Mouse (Mus musculus): ENCODE data around the gene Fam78a. TPM values are rescaled to one million over a fixed set of nuclear protein-coding genes. Genes with fewer than 3 reads are reported as not detected.

Fam78a gene
- polyA plus RNA-seq, 1 experiment from 2014 or later, result 26.7 TPM

DNA sequence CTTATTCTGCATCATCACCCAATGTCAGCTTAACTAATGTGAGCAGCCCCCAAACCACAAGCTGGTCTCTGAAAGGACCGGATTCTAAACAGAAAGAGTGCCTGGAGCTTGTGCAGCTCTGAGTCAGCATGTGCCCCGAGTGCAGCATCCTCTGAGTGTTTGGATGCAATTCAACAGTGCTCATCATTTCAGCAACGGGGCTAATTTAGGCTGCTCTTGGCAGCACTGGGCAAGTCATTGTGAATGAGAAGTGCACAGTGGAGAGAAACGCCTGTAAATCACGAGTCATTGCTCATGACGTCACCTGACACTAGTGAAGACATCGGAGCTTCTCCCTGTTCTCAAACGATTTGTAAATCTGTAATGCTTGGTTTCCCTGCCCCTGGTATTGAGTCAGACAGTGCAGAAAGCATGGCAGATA lies 46.0 kb downstream of the Fam78a start:
- 49% methylated on average over 8 of the region's 8 CpGs for WGBS
- Histone ChIP-seq H3K4me3 (no peak overlapping the region), H3K36me3 (peaks cover 53% of the 10 kb centered on the region), H3K9me3 (replicated peaks) (no peaks in the 10 kb centered on the region), H3K9ac (no peak overlapping the region), H3K4me1 (replicated peaks) (peaks cover 5% of the 10 kb centered on the region), H3K27ac (peak overlapping the region; percentile 44), H3K27me3 (no peaks in the 10 kb centered on the region), H3K4me2 (no peak overlapping the region)
- ATAC-seq (replicated peaks; ENCODE audit: insufficient number of reproducible peaks, insufficient read depth, low FRiP score, low read depth), result 0 out of 2 replicates have a peak, but pooled peaks have one; percentile 41

- no peak overlapping the region for H3K4me2 ChIP-seq
- H3K4me3 ChIP-seq, result no peak overlapping the region
- WGBS, result 61% methylated on average over 6 of the region's 6 CpGs
- peaks cover 56% of the 10 kb centered on the region for H3K36me3 ChIP-seq
- H3K27ac ChIP-seq, result peak overlapping the region; percentile 29
- no peak for ATAC-seq (replicated peaks; ENCODE audit: insufficient number of reproducible peaks, insufficient read depth, low FRiP score, low read depth)
- H3K9me3 ChIP-seq (replicated peaks), result no peaks in the 10 kb centered on the region
- no peak overlapping the region for H3K9ac ChIP-seq
- no peaks in the 10 kb centered on the region for H3K27me3 ChIP-seq
- peaks cover 5% of the 10 kb centered on the region for H3K4me1 ChIP-seq (replicated peaks)
Measured at GRCm38 (mm10) chr2:32037279-32037858, 47.3 kb downstream of the Fam78a start.

DNA sequence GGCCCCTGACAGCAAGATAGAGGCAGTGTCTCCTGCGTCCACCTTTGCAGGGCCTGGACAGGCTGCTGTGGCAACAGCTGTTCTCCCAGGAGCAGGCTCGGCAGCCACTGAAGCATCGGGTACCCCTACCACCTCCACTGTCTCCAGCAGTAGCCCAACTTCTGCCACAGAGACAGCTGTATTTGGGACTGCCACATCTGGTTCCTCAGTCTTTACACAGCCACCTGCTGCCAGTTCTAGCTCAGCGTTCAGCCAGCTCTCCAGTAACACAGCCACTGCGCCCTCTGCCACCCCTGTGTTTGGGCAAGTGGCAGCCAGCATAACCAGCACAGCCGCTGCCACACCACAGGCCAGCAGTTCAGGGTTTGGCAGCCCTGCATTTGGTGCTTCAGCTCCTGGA lies 50.5 kb downstream of the Fam78a start:
- Histone ChIP-seq H3K4me2 (no peak overlapping the region), H3K9me3 (replicated peaks) (no peaks in the 10 kb centered on the region), H3K27ac (no peak overlapping the region), H3K4me1 (replicated peaks) (peaks cover 5% of the 10 kb centered on the region), H3K36me3 (peaks cover 52% of the 10 kb centered on the region), H3K9ac (no peak overlapping the region), H3K27me3 (no peaks in the 10 kb centered on the region), H3K4me3 (no peak overlapping the region)
- ATAC-seq (replicated peaks; ENCODE audit: insufficient number of reproducible peaks, insufficient read depth, low FRiP score, low read depth), result no peak
- 92% methylated on average over 6 of the region's 6 CpGs for WGBS

GRCm38 (mm10) chr2:32033436-32033835 lies 51.2 kb downstream of the Fam78a start:
- WGBS, result 84% methylated on average over 6 of the region's 6 CpGs
- no peak for ATAC-seq (replicated peaks; ENCODE audit: insufficient number of reproducible peaks, insufficient read depth, low FRiP score, low read depth)
- Histone ChIP-seq H3K4me3 (no peak overlapping the region), H3K4me1 (replicated peaks) (peaks cover 2% of the 10 kb centered on the region), H3K4me2 (no peak overlapping the region), H3K9me3 (replicated peaks) (no peaks in the 10 kb centered on the region), H3K27me3 (no peaks in the 10 kb centered on the region), H3K36me3 (peaks cover 55% of the 10 kb centered on the region), H3K9ac (no peak overlapping the region), H3K27ac (no peak overlapping the region)

- H3K4me1 ChIP-seq (replicated peaks), result no peaks in the 10 kb centered on the region; the same call in 1 of the 2 replicates
- no peak overlapping the region for H3K9ac ChIP-seq
- no peak for ATAC-seq (replicated peaks; ENCODE audit: insufficient number of reproducible peaks, insufficient read depth, low FRiP score, low read depth)
- no peak overlapping the region for H3K4me2 ChIP-seq
- WGBS, result 60% methylated on average over 3 of the region's 3 CpGs
- no peaks in the 10 kb centered on the region for H3K27me3 ChIP-seq
- H3K36me3 ChIP-seq, result peaks cover 74% of the 10 kb centered on the region
- H3K9me3 ChIP-seq (replicated peaks), result no peaks in the 10 kb centered on the region
- no peak overlapping the region for H3K27ac ChIP-seq
- H3K4me3 ChIP-seq, result no peak overlapping the region
Measured at GRCm38 (mm10) chr2:32029636-32030035, 55.0 kb downstream of the Fam78a start.

DNA sequence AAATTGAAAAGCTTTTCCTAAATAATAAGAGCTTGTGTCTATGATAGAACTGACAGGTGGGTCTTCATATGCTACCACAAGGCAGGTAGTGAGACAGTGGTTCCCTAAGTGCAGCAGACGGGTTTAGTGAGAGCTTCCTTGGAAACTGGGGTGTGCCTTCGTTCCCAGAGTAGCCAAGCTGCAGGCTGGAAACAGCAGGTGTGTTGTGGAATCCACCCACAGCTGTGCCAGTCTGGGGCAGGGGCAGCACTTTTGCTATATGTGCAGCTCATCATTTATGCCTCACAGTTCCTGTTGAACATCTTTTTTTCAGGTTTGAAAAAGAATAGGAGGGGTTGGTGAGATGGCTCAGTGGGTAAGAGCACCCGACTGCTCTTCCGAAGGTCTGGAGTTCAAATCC lies 60.3 kb downstream of the Fam78a start:
- no peak for ATAC-seq (replicated peaks; ENCODE audit: insufficient number of reproducible peaks, insufficient read depth, low FRiP score, low read depth)
- H3K4me1 ChIP-seq (replicated peaks), result no peaks in the 10 kb centered on the region
- no peaks in the 10 kb centered on the region for H3K27me3 ChIP-seq
- no peaks in the 10 kb centered on the region for H3K9me3 ChIP-seq (replicated peaks)
- no peak overlapping the region for H3K4me2 ChIP-seq
- H3K9ac ChIP-seq, result no peak overlapping the region
- peaks cover 74% of the 10 kb centered on the region for H3K36me3 ChIP-seq
- H3K27ac ChIP-seq, result no peak overlapping the region
- 89% methylated on average over 4 of the region's 4 CpGs for WGBS
- no peak overlapping the region for H3K4me3 ChIP-seq

DNA sequence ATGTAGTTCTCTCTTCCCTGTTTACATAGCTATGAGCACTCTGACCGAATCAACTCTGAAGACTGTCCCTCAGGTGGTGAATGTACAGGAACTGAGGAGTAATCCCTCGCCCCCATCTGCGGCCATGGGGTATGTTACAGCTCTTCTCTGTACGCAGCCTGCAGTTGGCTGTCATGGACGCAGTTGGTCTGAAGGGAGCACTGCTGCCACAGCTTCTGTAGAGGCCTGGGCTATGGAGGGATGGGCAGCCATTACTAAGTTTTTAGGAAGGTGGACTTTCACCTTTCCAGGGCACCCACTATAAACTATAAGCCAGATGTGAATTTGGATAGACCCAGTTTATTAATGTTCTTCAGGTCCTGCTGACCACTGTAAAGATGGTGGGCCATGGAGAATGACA lies 64.4 kb downstream of the Fam78a start:
- Histone ChIP-seq H3K4me2 (no peak overlapping the region), H3K36me3 (peaks cover 82% of the 10 kb centered on the region), H3K27me3 (no peaks in the 10 kb centered on the region), H3K4me3 (no peak overlapping the region), H3K9me3 (replicated peaks) (no peaks in the 10 kb centered on the region), H3K9ac (no peak overlapping the region), H3K27ac (no peak overlapping the region), H3K4me1 (replicated peaks) (no peaks in the 10 kb centered on the region)
- WGBS, result 89% methylated on average over 5 of the region's 5 CpGs
- ATAC-seq (replicated peaks; ENCODE audit: insufficient number of reproducible peaks, insufficient read depth, low FRiP score, low read depth), result no peak

- Histone ChIP-seq H3K9me3 (replicated peaks) (no peaks in the 10 kb centered on the region), H3K4me2 (no peak overlapping the region), H3K4me1 (replicated peaks) (no peaks in the 10 kb centered on the region), H3K27me3 (no peaks in the 10 kb centered on the region), H3K27ac (no peak overlapping the region), H3K4me3 (no peak overlapping the region), H3K9ac (no peak overlapping the region), H3K36me3 (peaks cover 82% of the 10 kb centered on the region)
- WGBS, result 65% methylated on average over 4 of the region's 4 CpGs
- ATAC-seq (replicated peaks; ENCODE audit: insufficient number of reproducible peaks, insufficient read depth, low FRiP score, low read depth), result no peak
Measured at GRCm38 (mm10) chr2:32019704-32020103, 65.0 kb downstream of the Fam78a start.

- Histone ChIP-seq H3K4me3 (no peak overlapping the region), H3K4me1 (replicated peaks) (no peaks in the 10 kb centered on the region), H3K27me3 (no peaks in the 10 kb centered on the region), H3K27ac (no peak overlapping the region), H3K9ac (no peak overlapping the region), H3K9me3 (replicated peaks) (no peaks in the 10 kb centered on the region), H3K4me2 (no peak overlapping the region), H3K36me3 (peaks cover 87% of the 10 kb centered on the region)
- WGBS, result 90% methylated on average over 11 of the region's 11 CpGs
- ATAC-seq (replicated peaks; ENCODE audit: insufficient number of reproducible peaks, insufficient read depth, low FRiP score, low read depth), result no peak
Measured at GRCm38 (mm10) chr2:32008716-32009115, 75.9 kb downstream of the Fam78a start.

GRCm38 (mm10) chr2:32008311-32008710 lies 76.3 kb downstream of the Fam78a start:
- 88% methylated on average over 2 of the region's 2 CpGs for WGBS
- Histone ChIP-seq H3K4me2 (no peak overlapping the region), H3K9me3 (replicated peaks) (no peaks in the 10 kb centered on the region), H3K9ac (no peak overlapping the region), H3K4me3 (no peak overlapping the region), H3K27ac (no peak overlapping the region), H3K36me3 (peaks cover 87% of the 10 kb centered on the region), H3K4me1 (replicated peaks) (no peaks in the 10 kb centered on the region), H3K27me3 (no peaks in the 10 kb centered on the region)
- ATAC-seq (replicated peaks; ENCODE audit: insufficient number of reproducible peaks, insufficient read depth, low FRiP score, low read depth), result no peak
